Mouse (Mus musculus) megakaryocyte, embryonic 14.5 days (primary cell): ENCODE measurements around the gene Igf1r.

ENCODE experiments used
- FLI1 ChIP-seq: IDR thresholded peaks from 2 replicates; pipeline ENCODE4 v1.6.1; 2012; ENCODE audit warnings: low read length, inconsistent platforms, mixed read lengths
- GATA1 ChIP-seq: IDR thresholded peaks from 3 replicates; pipeline ENCODE4 v1.6.1; 2012; ENCODE audit warnings: mixed read lengths, low read length, inconsistent platforms, borderline replicate concordance

DNA sequence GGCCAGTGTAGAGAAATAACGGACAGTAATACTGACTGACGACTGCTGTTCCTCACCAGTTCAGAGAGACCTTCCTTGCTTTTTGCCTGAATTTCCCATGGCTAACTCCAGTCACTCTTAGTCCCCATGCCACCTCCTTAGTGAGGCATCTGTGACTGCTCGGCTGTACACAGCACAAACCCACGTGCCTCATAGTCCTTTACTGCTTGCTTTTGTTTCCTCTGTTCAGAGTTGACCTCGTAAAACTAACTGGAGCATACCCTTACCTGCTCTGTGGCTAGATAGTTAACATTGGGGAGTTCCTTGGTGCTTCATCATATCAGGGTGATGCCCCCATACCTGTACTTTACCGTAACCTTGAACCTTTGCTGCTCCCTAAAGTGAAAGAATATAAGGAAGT lies 143.8 kb downstream of the Igf1r start:
- TF ChIP-seq GATA1 (no peak), FLI1 (no peak)
